Mouse (Mus musculus) erythroblast, adult 5-6 weeks (primary cell): Measurements from ENCODE around the gene Zfp526. TPM values are rescaled to one million over a fixed set of nuclear protein-coding genes. Genes with fewer than 3 reads are reported as not detected.

Experiments used
- ATAC-seq: replicated peaks from 2 replicates; pipeline ENCODE4 v1.8.0; 2016; ENCODE audit warnings: moderate number of reproducible peaks, mild to moderate bottlenecking, moderate TSS enrichment, inconsistent platforms; ENCODE audit not compliant: poor library complexity, low FRiP score, severe bottlenecking
- total RNA-seq, 2 experiments: library from RNA; stranded (forward) in 1 of 2; stranded (reverse) in 1 of 2; fragments of 150-400 nt in 1 of 2; fragments of 200-764, 138-1000 nt in 1 of 2; gene quantifications; 2 replicates each; pipeline versions ENCODE4 v1.2.3 to v1.2.4; 2015 to 2017; ENCODE audit warnings: low replicate concordance in 2 of 2

The Zfp526 gene
- total RNA-seq (2015; ENCODE audit: low replicate concordance) (25.4 and 27.4 TPM in 2 replicates), total RNA-seq (2017; ENCODE audit: low replicate concordance) (33.7 and 37.7 TPM in 2 replicates)

- ATAC-seq = peak; percentile 72
Measured at GRCm38 (mm10) chr7:25221102-25221883, at the start of gene Zfp526. Gene Zfp526, plus strand, starts transcription at chr7:25221425.

- ATAC-seq = no peak
Measured at GRCm38 (mm10) chr7:25172669-25173068, 48.6 kb upstream of the Zfp526 start.

- ATAC-seq = no peak
Measured at GRCm38 (mm10) chr7:25174343-25174742, 46.9 kb upstream of the Zfp526 start.

- ATAC-seq = no peak
Measured at GRCm38 (mm10) chr7:25178317-25178716, 42.9 kb upstream of the Zfp526 start.

GRCm38 (mm10) chr7:25178787-25179605, 42.2 kb upstream of the Zfp526 start:
- no peak for ATAC-seq

GRCm38 (mm10) chr7:25179606-25180161, 41.5 kb upstream of the Zfp526 start, which contains the start of gene Pou2f2:
Gene Pou2f2, minus strand, starts transcription at chr7:25179726.
- no peak for ATAC-seq

- no peak for ATAC-seq
Measured at GRCm38 (mm10) chr7:25180512-25180911, 40.7 kb upstream of the Zfp526 start.

GRCm38 (mm10) chr7:25181331-25181790, 39.9 kb upstream of the Zfp526 start:
- ATAC-seq = peak; percentile 77

- ATAC-seq = no peak; the same call in 1 of the 2 replicates
Measured at GRCm38 (mm10) chr7:25181814-25182213, 39.4 kb upstream of the Zfp526 start.

- ATAC-seq = no peak
Measured at GRCm38 (mm10) chr7:25184091-25184490, 37.1 kb upstream of the Zfp526 start.

GRCm38 (mm10) chr7:25187662-25188650, 33.3 kb upstream of the Zfp526 start:
- peak; percentile 96 for ATAC-seq

GRCm38 (mm10) chr7:25190806-25191205, 30.4 kb upstream of the Zfp526 start:
- ATAC-seq = no peak

- no peak for ATAC-seq
Measured at GRCm38 (mm10) chr7:25192110-25192509, 29.1 kb upstream of the Zfp526 start.

GRCm38 (mm10) chr7:25195148-25195547, 26.1 kb upstream of the Zfp526 start:
- ATAC-seq = peak; percentile 88

- no peak for ATAC-seq
Measured at GRCm38 (mm10) chr7:25196107-25196506, 25.1 kb upstream of the Zfp526 start.

- ATAC-seq = no peak
Measured at GRCm38 (mm10) chr7:25197384-25198018, 23.7 kb upstream of the Zfp526 start.

GRCm38 (mm10) chr7:25203624-25204023, 17.6 kb upstream of the Zfp526 start:
- ATAC-seq = no peak

- ATAC-seq = no peak
Measured at GRCm38 (mm10) chr7:25205355-25206093, 15.7 kb upstream of the Zfp526 start.
